Mouse (Mus musculus) kidney, embryonic 14.5 days (tissue): ENCODE measurements around the gene Supt3. TPM values are rescaled to one million over a fixed set of nuclear protein-coding genes. Genes with fewer than 3 reads are reported as not detected.
A peak's percentile ranks its signal among the peaks of the same experiment; 100 is the strongest.

Source experiments
- ATAC-seq: fragments of 200-750 bp; cut with Nextera tagmentation; 2 replicates; pipeline ENCODE4 v1.8.0; 2017; ENCODE audit warnings: moderate number of reproducible peaks, mild to moderate bottlenecking, moderate TSS enrichment, moderate library complexity; ENCODE audit not compliant: low FRiP score, low TSS enrichment
- H3K27ac ChIP-seq: fragments of 300-500 bp; sonication (generic); 2 replicates; pipeline ENCODE4 v1.5.1; 2014; ENCODE audit warnings: low read depth, mild to moderate bottlenecking, low read length, moderate library complexity, mixed read lengths
- H3K27me3 ChIP-seq: fragments of 300-500 bp; sonication (generic); 2 replicates; pipeline ENCODE4 v1.6.1; 2014; ENCODE audit warnings: mild to moderate bottlenecking, low read length; ENCODE audit not compliant: control insufficient read depth, insufficient read depth
- H3K36me3 ChIP-seq: fragments of 300-500 bp; sonication (generic); 2 replicates; pipeline ENCODE4 v1.6.1; 2014; ENCODE audit warnings: low read length, mixed read lengths; ENCODE audit not compliant: control insufficient read depth, insufficient read depth
- H3K4me1 ChIP-seq: fragments of 300-500 bp; sonication (generic); 2 replicates; pipeline ENCODE4 v1.6.1; 2014; ENCODE audit warnings: low read length, mixed read lengths; ENCODE audit not compliant: control insufficient read depth, insufficient read depth
- H3K4me2 ChIP-seq: fragments of 300-500 bp; sonication (generic); replicated peaks from 2 replicates; pipeline ENCODE4 v1.6.1; 2014; ENCODE audit warnings: low read depth, mild to moderate bottlenecking, low read length
- H3K4me3 ChIP-seq: fragments of 300-500 bp; sonication (generic); 2 replicates; pipeline ENCODE4 v1.5.1; 2014; ENCODE audit warnings: mild to moderate bottlenecking, low read length
- H3K9ac ChIP-seq: fragments of 300-500 bp; sonication (generic); 2 replicates; pipeline ENCODE4 v1.6.1; 2014; ENCODE audit warnings: low read depth, mild to moderate bottlenecking, low read length, moderate library complexity
- H3K9me3 ChIP-seq: fragments of 300-500 bp; sonication (generic); 2 replicates; pipeline ENCODE4 v1.6.1; 2016; ENCODE audit warnings: low read length; ENCODE audit not compliant: control insufficient read depth
- WGBS: fragments of 180-500 bp; shearing (Covaris S2); extraction: QIAGEN DNeasy Blood & Tissue Kit; methylation state at CpG from one replicate; pipeline ENCODE4 v1.1.7; 2014; 5-methylcytosine and 5-hydroxymethylcytosine counted together
- polyA plus RNA-seq: library from polyadenylated mRNA; unstranded; fragments of >200 nt; fragmentation: Nextera tagmentation; extraction: Ambion mirVana; gene quantifications from 2 replicates; pipeline ENCODE4 v1.2.1, GENCODE M21; 2014

The Supt3 gene
- polyA plus RNA-seq, 1 experiment from 2014 or later, result 26.5 TPM

GRCm38 (mm10) chr17:45081955-45082475 is 305.1 kb downstream of the Supt3 start:
- WGBS, result 56% methylated on average over 8 of the region's 8 CpGs
- Histone ChIP-seq H3K4me3 (no peak overlapping the region), H3K9ac (no peak overlapping the region), H3K27me3 (no peaks in the 10 kb centered on the region), H3K27ac (no peak overlapping the region), H3K4me1 (0 out of 2 replicates have a peak, but pooled peaks cover 7% of the 10 kb centered on the region), H3K4me2 (no peak overlapping the region), H3K9me3 (no peaks in the 10 kb centered on the region), H3K36me3 (no peaks in the 10 kb centered on the region)
- ATAC-seq, result no peak

GRCm38 (mm10) chr17:45086361-45086760 is 309.4 kb downstream of the Supt3 start:
- Histone ChIP-seq H3K9ac (no peak overlapping the region), H3K27ac (no peak overlapping the region), H3K27me3 (no peaks in the 10 kb centered on the region), H3K9me3 (no peaks in the 10 kb centered on the region), H3K36me3 (no peaks in the 10 kb centered on the region), H3K4me1 (0 out of 2 replicates have a peak, but pooled peaks cover 7% of the 10 kb centered on the region), H3K4me3 (no peak overlapping the region), H3K4me2 (no peak overlapping the region)
- no peak for ATAC-seq
- WGBS, result 85% methylated on average over 5 of the region's 5 CpGs

- H3K27me3 ChIP-seq, result no peaks in the 10 kb centered on the region
- ATAC-seq, result no peak
- 74% methylated on average over 5 of the region's 5 CpGs for WGBS
- no peak overlapping the region for H3K27ac ChIP-seq
- H3K9ac ChIP-seq, result no peak overlapping the region
- H3K4me3 ChIP-seq, result no peak overlapping the region
- no peaks in the 10 kb centered on the region for H3K36me3 ChIP-seq
- H3K4me1 ChIP-seq, result 0 out of 2 replicates have a peak, but pooled peaks cover 2% of the 10 kb centered on the region
- H3K9me3 ChIP-seq, result no peaks in the 10 kb centered on the region
- H3K4me2 ChIP-seq, result no peak overlapping the region
Measured at GRCm38 (mm10) chr17:45087022-45087421, 310.1 kb downstream of the Supt3 start.

- 91% methylated on average over 7 of the region's 7 CpGs for WGBS
- no peaks in the 10 kb centered on the region for H3K9me3 ChIP-seq
Measured at GRCm38 (mm10) chr17:45101064-45101463, 324.1 kb downstream of the Supt3 start.

GRCm38 (mm10) chr17:45115386-45115785 is 338.4 kb downstream of the Supt3 start:
- Histone ChIP-seq H3K4me2 (no peak overlapping the region), H3K27me3 (no peaks in the 10 kb centered on the region), H3K36me3 (no peaks in the 10 kb centered on the region), H3K4me3 (no peak overlapping the region), H3K9ac (no peak overlapping the region), H3K9me3 (no peaks in the 10 kb centered on the region), H3K4me1 (peaks cover 16% of the 10 kb centered on the region; the same call in 1 of the 2 replicates), H3K27ac (no peak overlapping the region)
- ATAC-seq, result no peak
- 66% methylated on average over 3 of the region's 3 CpGs for WGBS

More at GRCm38 (mm10) chr17:45101064-45101463, 324.1 kb downstream of the Supt3 start:
- H3K4me2 ChIP-seq, result no peak overlapping the region
- no peak for ATAC-seq
- no peaks in the 10 kb centered on the region for H3K4me1 ChIP-seq
- H3K36me3 ChIP-seq, result no peaks in the 10 kb centered on the region
- H3K9ac ChIP-seq, result no peak overlapping the region
- no peak overlapping the region for H3K27ac ChIP-seq
- no peaks in the 10 kb centered on the region for H3K27me3 ChIP-seq
- no peak overlapping the region for H3K4me3 ChIP-seq

GRCm38 (mm10) chr17:45118565-45119471 is 341.9 kb downstream of the Supt3 start:
- no peaks in the 10 kb centered on the region for H3K36me3 ChIP-seq
- no peak overlapping the region for H3K4me3 ChIP-seq
- ATAC-seq, result peak; percentile 69
- H3K9ac ChIP-seq, result no peak overlapping the region
- no peak overlapping the region; the same call in 1 of the 2 replicates for H3K4me2 ChIP-seq
- WGBS, result 21% methylated on average over 12 of the region's 12 CpGs
- H3K27me3 ChIP-seq, result no peaks in the 10 kb centered on the region
- no peak overlapping the region for H3K27ac ChIP-seq
- H3K9me3 ChIP-seq, result no peaks in the 10 kb centered on the region
- peaks cover 16% of the 10 kb centered on the region; the same call in 1 of the 2 replicates for H3K4me1 ChIP-seq

- 0 out of 2 replicates have a peak, but pooled peaks cover 4% of the 10 kb centered on the region for H3K9me3 ChIP-seq
- 0 out of 2 replicates have a peak, but pooled peaks have one; percentile 32 for ATAC-seq
- H3K36me3 ChIP-seq, result no peaks in the 10 kb centered on the region
- no peak overlapping the region for H3K4me3 ChIP-seq
- WGBS, result 63% methylated on average over 18 of the region's 18 CpGs
- H3K27me3 ChIP-seq, result no peaks in the 10 kb centered on the region
- peaks cover 16% of the 10 kb centered on the region; the same call in 1 of the 2 replicates for H3K4me1 ChIP-seq
- H3K27ac ChIP-seq, result no peak overlapping the region
- no peak overlapping the region for H3K9ac ChIP-seq
- H3K4me2 ChIP-seq, result no peak overlapping the region
Measured at GRCm38 (mm10) chr17:45119609-45120201, 342.8 kb downstream of the Supt3 start.

GRCm38 (mm10) chr17:45123856-45124255 is 346.9 kb downstream of the Supt3 start:
- H3K9ac ChIP-seq, result no peak overlapping the region
- no peak overlapping the region for H3K4me3 ChIP-seq
- H3K9me3 ChIP-seq, result 0 out of 2 replicates have a peak, but pooled peaks cover 7% of the 10 kb centered on the region
- 94% methylated on average over 3 of the region's 3 CpGs for WGBS
- H3K4me2 ChIP-seq, result no peak overlapping the region
- no peak for ATAC-seq
- no peak overlapping the region for H3K27ac ChIP-seq
- H3K36me3 ChIP-seq, result no peaks in the 10 kb centered on the region
- H3K27me3 ChIP-seq, result no peaks in the 10 kb centered on the region
- peaks cover 9% of the 10 kb centered on the region; the same call in 1 of the 2 replicates for H3K4me1 ChIP-seq
